Mouse (Mus musculus) intestine, postnatal 0 days (tissue): ENCODE results near the gene Med16. TPM values are rescaled to one million over a fixed set of nuclear protein-coding genes. Genes with fewer than 3 reads are reported as not detected.

ENCODE experiments used
- ATAC-seq: fragments of 200-750 bp; cut with Nextera tagmentation; 2 replicates; pipeline ENCODE4 v1.8.0; 2017; ENCODE audit warnings: mild to moderate bottlenecking, moderate TSS enrichment, moderate library complexity
- H3K27ac ChIP-seq: fragments of 300-500 bp; sonication (generic); 2 replicates; pipeline ENCODE4 v1.5.1; 2014; ENCODE audit warnings: mild to moderate bottlenecking, low read depth, low read length, moderate library complexity
- H3K27me3 ChIP-seq: fragments of 300-500 bp; sonication (generic); replicated peaks from 2 replicates; pipeline ENCODE4 v1.6.1; 2014; ENCODE audit warnings: low read length, mixed read lengths; ENCODE audit not compliant: control insufficient read depth, insufficient read depth
- H3K36me3 ChIP-seq: fragments of 300-500 bp; sonication (generic); 2 replicates; pipeline ENCODE4 v1.6.1; 2014; ENCODE audit warnings: mild to moderate bottlenecking, moderate library complexity; ENCODE audit not compliant: control insufficient read depth, insufficient read depth
- H3K4me1 ChIP-seq: fragments of 300-500 bp; sonication (generic); replicated peaks from 2 replicates; pipeline ENCODE4 v1.6.1; 2014; ENCODE audit warnings: antibody characterized with exemption, low read length, mixed read lengths; ENCODE audit not compliant: control insufficient read depth, insufficient read depth
- H3K4me2 ChIP-seq: fragments of 300-500 bp; sonication (generic); replicated peaks from 2 replicates; pipeline ENCODE4 v1.6.1; 2014; ENCODE audit warnings: low read depth, mild to moderate bottlenecking, moderate library complexity
- H3K4me3 ChIP-seq: fragments of 300-500 bp; sonication (generic); 2 replicates; pipeline ENCODE4 v1.5.1; 2014; ENCODE audit warnings: low read depth, low read length
- H3K9ac ChIP-seq: fragments of 300-500 bp; sonication (generic); 2 replicates; pipeline ENCODE4 v1.6.1; 2014; ENCODE audit warnings: mild to moderate bottlenecking, low read depth, low read length
- H3K9me3 ChIP-seq: fragments of 300-500 bp; sonication (generic); 2 replicates; pipeline ENCODE4 v1.6.1; 2016; ENCODE audit warnings: mixed run types; ENCODE audit not compliant: control insufficient read depth
- CTCF ChIP-seq: sonication (generic); IDR thresholded peaks from 2 replicates; pipeline ENCODE4 v1.5.1; 2016; ENCODE audit warnings: low read depth, mild to moderate bottlenecking, control low read depth, antibody characterized with exemption, moderate library complexity
- WGBS: fragments of 180-500 bp; shearing (Covaris S2); extraction: QIAGEN DNeasy Blood & Tissue Kit; methylation state at CpG from one replicate; pipeline ENCODE4 v1.1.7; 2014; 5-methylcytosine and 5-hydroxymethylcytosine counted together
- polyA plus RNA-seq: library from polyadenylated mRNA; unstranded; fragments of >200 nt; fragmentation: Nextera tagmentation; extraction: Ambion mirVana; gene quantifications from 2 replicates; pipeline ENCODE4 v1.2.1, GENCODE M21; 2015

Gene Med16
- polyA plus RNA-seq, 1 experiment from 2014 or later: 17.8 TPM

- H3K27ac ChIP-seq: peak overlapping the region; percentile 1; the same call in 1 of the 2 replicates
- no peak for TF ChIP-seq CTCF
- H3K9ac ChIP-seq: no peak overlapping the region
- H3K9me3 ChIP-seq: no peaks in the 10 kb centered on the region
- H3K4me1 ChIP-seq: no peaks in the 10 kb centered on the region
- ATAC-seq: peak; percentile 26
- H3K4me3 ChIP-seq: no peak overlapping the region
- WGBS: 41% methylated on average over 12 of the region's 12 CpGs
- no peak overlapping the region; the same call in 1 of the 2 replicates for H3K4me2 ChIP-seq
- peaks cover 42% of the 10 kb centered on the region for H3K36me3 ChIP-seq
- no peaks in the 10 kb centered on the region for H3K27me3 ChIP-seq
Measured at GRCm38 (mm10) chr10:79865189-79865601, 43.5 kb downstream of the Med16 start.

GRCm38 (mm10) chr10:79864351-79865188 is 44.2 kb downstream of the Med16 start:
- WGBS: 44% methylated on average over 10 of the region's 10 CpGs
- no peaks in the 10 kb centered on the region for H3K4me1 ChIP-seq
- no peak for TF ChIP-seq CTCF
- H3K27ac ChIP-seq: peak overlapping the region; percentile 1; the same call in 1 of the 2 replicates
- no peak overlapping the region for H3K9ac ChIP-seq
- H3K27me3 ChIP-seq: no peaks in the 10 kb centered on the region
- no peak overlapping the region for H3K4me2 ChIP-seq
- peak; percentile 5; the same call in 1 of the 2 replicates for ATAC-seq
- no peak overlapping the region for H3K4me3 ChIP-seq
- H3K36me3 ChIP-seq: peaks cover 48% of the 10 kb centered on the region
- no peaks in the 10 kb centered on the region for H3K9me3 ChIP-seq

- no peak for TF ChIP-seq CTCF
- no peak overlapping the region for H3K27ac ChIP-seq
- no peaks in the 10 kb centered on the region for H3K27me3 ChIP-seq
- H3K9me3 ChIP-seq: no peaks in the 10 kb centered on the region
- H3K4me2 ChIP-seq: no peak overlapping the region
- peaks cover 59% of the 10 kb centered on the region for H3K36me3 ChIP-seq
- 57% methylated on average over 10 of the region's 10 CpGs for WGBS
- no peak overlapping the region for H3K4me3 ChIP-seq
- ATAC-seq: no peak
- H3K4me1 ChIP-seq: no peaks in the 10 kb centered on the region
- H3K9ac ChIP-seq: no peak overlapping the region
Measured at GRCm38 (mm10) chr10:79862925-79863324, 45.8 kb downstream of the Med16 start.

GRCm38 (mm10) chr10:79862049-79862788 is 46.5 kb downstream of the Med16 start:
- no peaks in the 10 kb centered on the region for H3K9me3 ChIP-seq
- H3K27me3 ChIP-seq: no peaks in the 10 kb centered on the region
- 80% methylated on average over 23 of the region's 23 CpGs for WGBS
- H3K4me1 ChIP-seq: no peaks in the 10 kb centered on the region
- H3K4me3 ChIP-seq: no peak overlapping the region
- no peak for TF ChIP-seq CTCF
- H3K4me2 ChIP-seq: no peak overlapping the region
- H3K27ac ChIP-seq: 0 out of 2 replicates have a peak overlapping the region, but pooled peaks have one; percentile 36
- no peak overlapping the region for H3K9ac ChIP-seq
- ATAC-seq: no peak
- peaks cover 63% of the 10 kb centered on the region for H3K36me3 ChIP-seq

- no peak for ATAC-seq
- WGBS: 59% methylated on average over 25 of the region's 25 CpGs
- Histone ChIP-seq H3K9me3 (no peaks in the 10 kb centered on the region), H3K4me2 (no peak overlapping the region), H3K27ac (0 out of 2 replicates have a peak overlapping the region, but pooled peaks have one; percentile 36), H3K9ac (no peak overlapping the region), H3K4me3 (no peak overlapping the region), H3K4me1 (0 out of 2 replicates have a peak, but pooled peaks cover 5% of the 10 kb centered on the region), H3K27me3 (no peaks in the 10 kb centered on the region), H3K36me3 (peaks cover 70% of the 10 kb centered on the region)
- TF ChIP-seq CTCF: no peak
Measured at GRCm38 (mm10) chr10:79861230-79862048, 47.3 kb downstream of the Med16 start.
